Mouse (Mus musculus) midbrain, embryonic 14.5 days (tissue): Measurements from ENCODE around the gene Ppp6r3. TPM values are rescaled to one million over a fixed set of nuclear protein-coding genes. Genes with fewer than 3 reads are reported as not detected.

Experiments used
- ATAC-seq: fragments of 200-750 bp; cut with Nextera tagmentation; 2 replicates; pipeline ENCODE4 v1.8.0; 2017; ENCODE audit warnings: moderate number of reproducible peaks, moderate library complexity; ENCODE audit not compliant: low FRiP score, low TSS enrichment
- DNase-seq: peaks from one replicate; pipeline ENCODE4 v3.0.0-alpha.2; 2015
- H3K27ac ChIP-seq: fragments of 300-500 bp; sonication (generic); replicated peaks from 2 replicates; pipeline ENCODE4 v1.5.1; 2014; ENCODE audit warnings: mild to moderate bottlenecking, low read depth, low read length, moderate library complexity
- H3K27me3 ChIP-seq: fragments of 300-500 bp; sonication (generic); 2 replicates; pipeline ENCODE4 v1.6.1; 2014; ENCODE audit warnings: low read length, control low read depth, mixed read lengths; ENCODE audit not compliant: control insufficient read depth, insufficient read depth
- H3K36me3 ChIP-seq: fragments of 300-500 bp; sonication (generic); 2 replicates; pipeline ENCODE4 v1.6.1; 2014; ENCODE audit warnings: low read length, control low read depth; ENCODE audit not compliant: control insufficient read depth, insufficient read depth
- H3K4me1 ChIP-seq: fragments of 300-500 bp; sonication (generic); 2 replicates; pipeline ENCODE4 v1.6.1; 2014; ENCODE audit warnings: mild to moderate bottlenecking, antibody characterized with exemption, low read length, control low read depth; ENCODE audit not compliant: control insufficient read depth, insufficient read depth
- H3K4me2 ChIP-seq: fragments of 300-500 bp; sonication (generic); 2 replicates; pipeline ENCODE4 v1.6.1; 2014; ENCODE audit warnings: mild to moderate bottlenecking, low read length, moderate library complexity
- H3K4me3 ChIP-seq: fragments of 300-500 bp; sonication (generic); replicated peaks from 2 replicates; pipeline ENCODE4 v1.5.1; 2014; ENCODE audit warnings: low read depth, low read length
- H3K9ac ChIP-seq: fragments of 300-500 bp; sonication (generic); replicated peaks from 2 replicates; pipeline ENCODE4 v1.6.1; 2014; ENCODE audit warnings: mild to moderate bottlenecking, low read length, moderate library complexity
- H3K9me3 ChIP-seq: fragments of 300-500 bp; sonication (generic); 2 replicates; pipeline ENCODE4 v1.6.1; 2016; ENCODE audit warnings: low read length, control low read depth, mixed read lengths; ENCODE audit not compliant: control insufficient read depth
- WGBS: fragments of 180-500 bp; shearing (Covaris S2); extraction: QIAGEN DNeasy Blood & Tissue Kit; methylation state at CpG from one replicate; pipeline ENCODE4 v1.1.7; 2014; 5-methylcytosine and 5-hydroxymethylcytosine counted together
- polyA plus RNA-seq: library from polyadenylated mRNA; unstranded; fragments of >200 nt; fragmentation: Nextera tagmentation; extraction: Ambion mirVana; gene quantifications from 2 replicates; pipeline ENCODE4 v1.2.1, GENCODE M21; 2014

The Ppp6r3 gene
- polyA plus RNA-seq = 56.9 and 74.1 TPM in 2 replicates

DNA sequence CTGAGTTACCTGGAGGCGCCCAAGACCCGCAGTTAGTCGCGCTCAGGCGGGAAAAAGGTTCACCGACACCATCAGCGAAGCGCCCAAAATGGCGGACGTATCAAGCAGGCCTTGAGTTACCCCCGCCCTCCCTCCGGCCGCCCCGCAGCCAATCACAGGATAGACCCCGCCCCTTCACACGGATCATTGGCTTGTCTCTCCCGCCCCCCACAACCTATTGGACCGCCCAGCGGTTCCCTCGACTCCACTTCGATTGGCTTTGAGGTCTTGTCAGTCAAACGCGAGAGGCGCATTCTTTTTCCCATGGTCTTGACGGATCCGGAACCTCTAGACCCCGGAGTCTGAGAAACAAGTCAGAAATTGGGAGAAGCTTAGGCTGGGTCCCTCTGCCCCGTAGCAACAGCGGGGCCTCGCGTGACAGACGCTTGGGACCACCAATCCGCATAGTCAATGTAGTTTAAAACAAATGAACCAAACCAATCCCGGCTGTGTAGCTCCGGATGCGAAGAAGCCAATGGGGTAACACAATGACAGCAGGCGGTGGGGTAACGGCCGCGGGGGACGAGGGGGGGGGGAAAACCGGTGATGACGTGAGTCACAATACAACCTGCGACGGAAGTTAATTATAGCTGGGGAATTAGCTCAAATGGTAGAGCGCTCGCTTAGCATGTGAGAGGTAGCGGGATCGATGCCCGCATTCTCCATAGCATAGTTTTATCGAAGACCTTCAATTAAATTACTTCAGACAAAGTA is at the start of gene Ppp6r3:
Ppp6r3 (minus strand) TSS at position 118 of the 753 bp plus-strand sequence.
- peak within 1 kb of the TSS; percentile 96 for H3K27ac ChIP-seq
- peaks cover 19% of the 10 kb centered on the region for H3K4me1 ChIP-seq
- peak within 1 kb of the TSS; percentile 99 for H3K4me3 ChIP-seq
- H3K4me2 ChIP-seq = peak within 1 kb of the TSS; percentile 85
- no peaks in the 10 kb centered on the region for H3K36me3 ChIP-seq
- peak; percentile 97 for ATAC-seq
- no peaks in the 10 kb centered on the region for H3K27me3 ChIP-seq
- under 1% methylated on average over 51 of the region's 51 CpGs for WGBS
- H3K9ac ChIP-seq = peak within 1 kb of the TSS; percentile 82
- DNase-seq = peak; percentile 100
- H3K9me3 ChIP-seq = no peaks in the 10 kb centered on the region

- ATAC-seq (no peak), DNase-seq (no peak)
- Histone ChIP-seq H3K36me3 (peaks cover 4% of the 10 kb centered on the region; the same call in 1 of the 2 replicates), H3K4me2 (no peak overlapping the region), H3K9me3 (no peaks in the 10 kb centered on the region), H3K4me3 (no peak overlapping the region), H3K27me3 (no peaks in the 10 kb centered on the region), H3K9ac (no peak overlapping the region), H3K27ac (no peak overlapping the region), H3K4me1 (no peaks in the 10 kb centered on the region)
- 91% methylated on average over 7 of the region's 7 CpGs for WGBS
These were observed 49.6 kb upstream of the Ppp6r3 start for GRCm38 (mm10) chr19:3625111-3625510.

DNA sequence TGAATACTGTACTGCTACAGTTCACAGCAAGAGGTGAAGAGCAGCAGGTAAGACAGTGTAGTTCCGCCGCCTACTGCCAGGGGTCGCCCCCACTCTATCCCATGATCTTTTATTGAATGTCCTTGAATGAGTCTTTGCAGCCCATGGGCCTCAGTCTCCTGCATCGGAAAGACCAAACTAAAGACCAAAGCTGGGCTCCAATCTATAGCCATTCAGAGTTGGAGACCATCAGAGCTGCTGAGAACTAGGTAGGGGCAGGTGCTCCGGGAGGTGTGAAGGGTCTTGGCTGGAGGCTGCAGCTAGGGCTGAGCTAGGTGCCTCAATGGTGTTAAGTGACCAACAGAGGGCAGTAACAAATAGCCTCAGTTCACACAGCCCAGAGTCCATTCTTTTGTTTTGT is 48.3 kb upstream of the Ppp6r3 start:
- no peaks in the 10 kb centered on the region; the same call in 1 of the 2 replicates for H3K9me3 ChIP-seq
- H3K4me2 ChIP-seq = no peak overlapping the region
- DNase-seq (peak; percentile 49), ATAC-seq (no peak)
- H3K27me3 ChIP-seq = no peaks in the 10 kb centered on the region
- WGBS = 67% methylated on average over 5 of the region's 5 CpGs
- no peak overlapping the region for H3K4me3 ChIP-seq
- H3K36me3 ChIP-seq = peaks cover 12% of the 10 kb centered on the region
- H3K9ac ChIP-seq = no peak overlapping the region
- H3K4me1 ChIP-seq = no peaks in the 10 kb centered on the region
- H3K27ac ChIP-seq = no peak overlapping the region

- WGBS = 97% methylated on average over 4 of the region's 4 CpGs
- DNase-seq = no peak
- Histone ChIP-seq H3K4me2 (no peak overlapping the region), H3K27ac (no peak overlapping the region), H3K4me3 (no peak overlapping the region), H3K36me3 (peaks cover 12% of the 10 kb centered on the region), H3K9ac (no peak overlapping the region), H3K27me3 (no peaks in the 10 kb centered on the region), H3K9me3 (no peaks in the 10 kb centered on the region; the same call in 1 of the 2 replicates), H3K4me1 (no peaks in the 10 kb centered on the region)
- no peak for ATAC-seq
These were observed 47.7 kb upstream of the Ppp6r3 start for GRCm38 (mm10) chr19:3623294-3623693.

DNA sequence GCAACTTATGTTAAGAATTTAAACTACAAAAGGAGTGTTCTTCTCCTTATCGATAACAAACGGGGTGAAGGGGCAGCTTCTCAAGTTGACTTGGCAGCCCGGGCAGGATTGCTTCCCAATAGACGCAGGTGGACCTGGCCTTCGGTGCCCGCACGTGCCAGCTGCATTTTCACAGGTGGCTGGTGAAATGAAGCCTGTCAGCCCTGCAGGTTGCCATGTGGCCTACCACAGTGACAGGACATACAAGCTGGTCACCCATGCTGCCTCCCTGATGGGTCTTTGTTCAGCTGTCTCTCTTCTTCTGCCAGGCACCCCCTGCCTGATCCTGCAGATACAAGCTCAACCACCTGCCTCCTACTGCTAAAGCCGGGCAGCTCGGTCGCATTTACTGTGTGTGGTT is 45.3 kb upstream of the Ppp6r3 start:
- no peaks in the 10 kb centered on the region for H3K4me1 ChIP-seq
- H3K9ac ChIP-seq = no peak overlapping the region
- 92% methylated on average over 10 of the region's 10 CpGs for WGBS
- DNase-seq = no peak
- H3K9me3 ChIP-seq = no peaks in the 10 kb centered on the region; the same call in 1 of the 2 replicates
- no peak overlapping the region for H3K4me3 ChIP-seq
- H3K27ac ChIP-seq = no peak overlapping the region
- peaks cover 12% of the 10 kb centered on the region for H3K36me3 ChIP-seq
- no peak for ATAC-seq
- no peaks in the 10 kb centered on the region for H3K27me3 ChIP-seq
- no peak overlapping the region for H3K4me2 ChIP-seq

GRCm38 (mm10) chr19:3619359-3619758 is 43.8 kb upstream of the Ppp6r3 start:
- no peak for ATAC-seq
- DNase-seq = no peak
- WGBS = 85% methylated on average over 2 of the region's 2 CpGs

GRCm38 (mm10) chr19:3613991-3614390 is 38.4 kb upstream of the Ppp6r3 start:
- DNase-seq = no peak
- H3K27me3 ChIP-seq = no peaks in the 10 kb centered on the region
- H3K9ac ChIP-seq = no peak overlapping the region
- no peak overlapping the region for H3K4me3 ChIP-seq
- H3K4me2 ChIP-seq = no peak overlapping the region
- peaks cover 10% of the 10 kb centered on the region; the same call in 1 of the 2 replicates for H3K36me3 ChIP-seq
- WGBS = 98% methylated on average over 10 of the region's 10 CpGs
- H3K4me1 ChIP-seq = no peaks in the 10 kb centered on the region
- no peak for ATAC-seq
- H3K9me3 ChIP-seq = no peaks in the 10 kb centered on the region
- H3K27ac ChIP-seq = no peak overlapping the region

More at GRCm38 (mm10) chr19:3619359-3619758, 43.8 kb upstream of the Ppp6r3 start:
- Histone ChIP-seq H3K27ac (no peak overlapping the region), H3K36me3 (peaks cover 13% of the 10 kb centered on the region), H3K4me3 (no peak overlapping the region), H3K9ac (no peak overlapping the region), H3K27me3 (no peaks in the 10 kb centered on the region), H3K4me1 (no peaks in the 10 kb centered on the region), H3K4me2 (no peak overlapping the region), H3K9me3 (no peaks in the 10 kb centered on the region; the same call in 1 of the 2 replicates)

- Histone ChIP-seq H3K4me2 (no peak overlapping the region), H3K9ac (no peak overlapping the region), H3K27ac (no peak overlapping the region), H3K4me1 (no peaks in the 10 kb centered on the region), H3K4me3 (no peak overlapping the region), H3K9me3 (no peaks in the 10 kb centered on the region), H3K36me3 (peaks cover 10% of the 10 kb centered on the region; the same call in 1 of the 2 replicates), H3K27me3 (no peaks in the 10 kb centered on the region)
- 92% methylated on average over 4 of the region's 4 CpGs for WGBS
- ATAC-seq = no peak
- no peak for DNase-seq
These were observed 37.2 kb upstream of the Ppp6r3 start for GRCm38 (mm10) chr19:3612534-3613273.
